Mouse (Mus musculus): ENCODE measurements at regions not wholly inside any gene's neighbourhood (a gene's known extent, or its start where the extent isn't known, plus 50 kb on each side); places are given as distances from the start of the nearest gene placed in this dataset.

GRCm38 (mm10) chr7:136547837-136548236 lies 346.6 kb upstream of the Mgmt start:
- DNase-seq, result no peak

- DNase-seq, result peak in 1 of 2 experiments; percentile 4
These were observed 338.0 kb upstream of the Mgmt start for GRCm38 (mm10) chr7:136556436-136556835.

DNA sequence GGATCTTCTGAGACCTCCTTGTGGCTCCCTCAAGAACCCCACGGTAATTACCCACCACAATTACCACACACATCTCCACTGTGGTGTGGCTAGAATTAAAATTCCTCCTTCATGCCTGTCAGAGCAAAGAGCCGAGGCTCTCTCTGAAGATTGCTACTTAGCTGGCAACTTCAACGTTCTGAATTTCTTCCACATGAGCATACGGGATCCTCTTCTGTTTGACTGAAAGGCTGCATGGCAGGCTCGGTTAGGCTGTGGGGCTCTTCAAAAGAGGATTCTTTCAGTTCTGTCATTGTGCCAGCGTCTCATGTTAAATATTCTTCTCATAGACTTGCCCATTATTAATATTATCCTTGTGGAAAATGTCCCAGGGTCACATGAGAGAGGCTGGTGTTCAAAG lies 334.9 kb upstream of the Mgmt start:
- no peak for DNase-seq

GRCm38 (mm10) chr7:136570911-136571310 lies 323.5 kb upstream of the Mgmt start:
- no peak for DNase-seq

- DNase-seq, result no peak
These were observed 312.5 kb upstream of the Mgmt start for GRCm38 (mm10) chr7:136581896-136582295.

DNA sequence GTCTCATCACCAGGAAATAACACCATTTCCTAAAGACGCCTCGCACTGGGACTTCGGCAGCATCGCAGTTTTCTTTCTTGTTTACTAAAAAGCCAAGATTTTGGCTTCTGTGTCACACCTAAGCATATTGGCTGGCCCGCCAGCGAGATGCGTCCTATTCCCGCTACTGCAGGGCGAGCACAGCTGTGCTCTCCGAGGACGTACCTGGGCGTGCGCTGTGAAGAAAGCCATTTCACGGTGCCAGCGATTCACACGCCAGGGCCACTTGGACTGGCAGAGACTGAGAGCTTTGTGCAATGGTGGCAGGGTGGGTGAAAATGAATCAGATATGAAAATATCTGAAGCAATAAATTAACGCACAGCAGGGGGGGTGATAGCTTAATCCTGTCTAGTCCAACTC lies 310.1 kb upstream of the Mgmt start:
- DNase-seq, result no peak

- no peak for DNase-seq
These were observed 305.9 kb upstream of the Mgmt start for GRCm38 (mm10) chr7:136588491-136588890.

DNA sequence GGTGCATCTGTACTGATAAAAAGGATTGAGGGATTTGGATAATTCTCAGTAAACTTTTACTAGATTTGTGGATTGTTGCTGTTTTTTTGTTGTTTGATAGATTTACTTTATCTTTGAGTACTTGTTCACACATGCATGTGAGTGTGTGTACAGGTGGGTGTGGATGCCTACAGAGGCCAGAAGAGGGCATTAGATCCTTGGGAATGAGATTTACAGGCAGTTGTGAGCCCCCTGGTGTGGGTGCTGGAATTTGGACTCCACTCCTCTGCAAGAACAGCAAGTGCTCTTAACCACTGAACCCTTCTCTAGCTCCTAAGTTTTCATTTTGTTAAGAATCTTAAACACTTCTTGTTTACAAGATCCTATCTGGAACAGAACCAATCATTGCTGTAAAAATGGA lies 303.5 kb upstream of the Mgmt start:
- no peak for DNase-seq

DNA sequence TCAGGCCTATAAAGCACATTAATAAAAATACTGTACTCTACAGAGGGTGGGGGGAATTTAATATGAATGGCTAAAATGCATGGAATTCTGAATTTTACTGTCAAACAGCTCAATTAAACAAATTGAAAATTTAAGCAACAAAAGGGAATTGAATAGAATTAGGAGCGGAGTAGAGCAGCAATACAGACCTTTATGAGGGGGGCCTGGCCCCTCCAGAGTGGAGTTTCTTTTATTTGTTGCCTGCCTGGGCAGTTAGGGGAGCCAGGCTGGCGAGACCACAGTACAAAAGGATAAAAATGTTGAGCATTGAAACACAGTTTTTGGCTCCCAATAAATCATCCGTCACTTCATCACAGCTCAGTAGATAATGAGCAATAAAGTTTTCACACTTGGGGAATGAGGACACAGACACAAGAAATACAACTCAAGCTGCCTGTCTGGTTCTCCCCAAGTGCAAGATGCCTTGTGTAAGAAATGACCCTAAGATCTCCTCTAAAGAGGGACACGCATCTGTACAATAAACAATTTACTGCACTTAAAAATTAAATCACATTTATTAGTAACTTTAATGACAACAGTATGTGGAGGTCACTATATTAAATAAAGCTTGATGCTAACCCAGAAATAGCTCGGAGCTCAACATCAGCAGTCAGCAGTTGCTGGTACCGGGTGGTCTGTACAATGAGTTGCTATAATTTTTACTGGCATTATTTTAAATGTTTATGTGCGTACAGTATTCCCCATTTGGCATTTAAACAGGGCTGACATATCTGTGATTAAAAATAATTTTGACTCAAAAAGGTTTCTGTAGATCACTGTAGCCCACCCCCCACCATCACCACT lies 286.9 kb upstream of the Mgmt start:
- DNase-seq, result no peak

DNA sequence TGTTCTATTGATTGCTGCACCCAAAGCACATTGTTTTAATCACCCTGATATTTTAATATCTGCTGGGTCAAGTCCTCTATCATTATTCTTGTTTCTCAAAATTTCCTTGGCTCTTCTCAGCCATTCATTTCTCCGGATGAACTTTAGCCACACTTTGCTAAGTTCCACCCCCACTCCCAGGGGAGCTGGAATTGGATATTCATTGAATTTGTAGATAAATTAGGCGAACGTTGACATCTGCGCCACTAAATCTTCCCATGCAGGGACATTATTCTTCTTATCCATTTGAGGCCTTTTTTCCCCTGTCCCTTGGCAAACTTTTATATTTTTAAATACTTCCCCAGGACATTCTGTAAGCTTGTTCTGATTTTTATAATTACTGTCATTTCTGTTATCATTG lies 280.9 kb upstream of the Mgmt start:
- peak; percentile 58 to 73 for DNase-seq

DNA sequence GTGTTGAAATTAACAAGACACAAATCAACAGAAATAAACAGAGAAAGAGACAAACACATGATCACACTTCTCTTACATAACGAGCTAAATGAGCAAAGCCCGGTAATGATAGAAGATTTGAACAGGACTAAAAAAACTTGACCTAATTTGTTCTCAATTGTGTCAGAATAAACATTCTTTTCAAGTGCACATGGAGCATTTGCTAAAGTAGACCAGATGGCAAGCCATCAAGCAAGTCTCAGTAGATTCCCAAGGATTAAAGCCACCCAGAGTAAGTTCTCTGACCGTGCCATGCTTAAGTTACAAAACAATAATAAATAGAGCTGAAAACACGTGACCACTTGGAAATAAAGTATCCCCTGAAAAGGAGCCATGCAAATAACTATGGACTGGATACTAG lies 269.9 kb upstream of the Mgmt start:
- DNase-seq, result no peak

DNA sequence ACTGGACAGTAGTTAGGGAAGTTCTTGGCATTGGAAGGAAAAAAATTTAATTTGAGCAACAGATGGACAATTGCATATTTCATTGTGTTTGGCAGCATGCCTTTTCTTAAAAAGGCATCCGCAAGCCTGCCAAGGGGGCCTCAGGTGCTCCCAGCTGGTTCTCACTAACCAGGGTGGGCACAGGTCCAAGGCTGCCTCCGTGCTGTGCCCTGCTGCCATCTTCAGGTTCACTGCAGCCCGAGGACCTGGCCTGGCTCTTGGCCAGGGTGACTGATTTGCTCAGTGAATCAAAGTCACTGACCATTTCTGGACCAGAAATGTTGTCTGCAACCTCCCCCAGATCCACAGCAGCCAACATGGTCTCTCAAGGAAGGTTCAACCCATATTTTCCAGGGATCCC lies 263.3 kb upstream of the Mgmt start:
- peak; percentile 78 to 89 for DNase-seq

GRCm38 (mm10) chr7:136640160-136640559 lies 254.3 kb upstream of the Mgmt start:
- DNase-seq, result peak; percentile 28 to 43

DNA sequence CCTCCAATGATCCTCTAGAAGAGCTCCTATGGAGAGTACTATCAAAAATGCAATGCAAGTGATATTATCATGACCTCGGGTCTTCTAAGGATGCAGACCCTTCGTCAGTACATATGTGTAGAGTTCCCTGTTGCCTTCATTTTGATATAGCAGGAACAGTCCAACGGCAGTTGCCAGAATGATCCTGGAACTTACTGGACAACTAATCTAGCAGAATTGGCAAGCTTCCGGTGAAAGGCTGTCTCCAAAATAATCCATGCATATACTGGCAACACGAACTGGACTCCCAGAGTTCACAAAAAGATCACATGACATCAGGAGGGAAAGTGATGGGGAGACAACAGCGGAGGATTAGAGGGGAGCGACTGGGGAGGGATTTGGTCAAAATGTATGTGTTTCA lies 253.6 kb upstream of the Mgmt start:
- no peak for DNase-seq

DNA sequence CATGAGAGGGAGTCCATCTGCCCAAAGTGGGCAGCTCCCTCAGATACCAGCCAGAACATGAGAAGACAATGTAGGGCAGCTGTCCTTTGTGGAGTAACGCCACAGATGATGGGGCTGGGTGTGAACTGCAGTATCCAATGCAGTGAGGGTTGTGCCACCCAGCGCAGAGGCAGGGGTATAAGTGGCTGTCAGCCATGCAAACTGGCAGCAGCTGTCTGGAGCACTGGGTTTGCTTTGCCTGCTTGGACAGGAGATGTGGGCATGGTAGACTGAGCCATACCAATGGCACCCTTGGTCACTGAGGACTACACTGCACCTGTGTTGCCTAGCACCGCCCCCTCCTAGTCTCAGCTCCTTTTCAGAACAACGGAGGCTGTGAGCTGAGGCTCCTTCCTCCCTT lies 244.6 kb upstream of the Mgmt start:
- DNase-seq, result no peak

DNA sequence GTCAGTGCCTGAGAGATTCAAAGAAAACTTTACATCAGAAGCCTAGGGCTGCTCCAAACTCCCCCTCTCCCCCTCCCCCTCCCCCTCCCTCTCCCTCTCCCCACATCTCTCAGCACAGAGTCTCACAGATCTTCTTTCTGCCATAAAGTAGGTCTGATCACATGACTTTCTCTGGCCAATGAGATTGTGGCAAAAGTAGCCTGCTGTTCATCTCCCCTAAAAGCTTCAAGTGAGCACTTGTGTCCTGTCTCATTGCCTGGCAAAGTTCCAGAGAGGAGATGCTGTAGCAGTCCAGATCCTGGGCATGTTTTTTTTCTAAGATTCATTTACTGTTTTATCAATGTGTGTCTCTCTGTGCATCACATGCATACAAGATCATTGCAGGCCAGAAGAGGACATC lies 234.5 kb upstream of the Mgmt start:
- no peak for DNase-seq

- DNase-seq, result no peak
These were observed 234.0 kb upstream of the Mgmt start for GRCm38 (mm10) chr7:136660401-136660800.

DNA sequence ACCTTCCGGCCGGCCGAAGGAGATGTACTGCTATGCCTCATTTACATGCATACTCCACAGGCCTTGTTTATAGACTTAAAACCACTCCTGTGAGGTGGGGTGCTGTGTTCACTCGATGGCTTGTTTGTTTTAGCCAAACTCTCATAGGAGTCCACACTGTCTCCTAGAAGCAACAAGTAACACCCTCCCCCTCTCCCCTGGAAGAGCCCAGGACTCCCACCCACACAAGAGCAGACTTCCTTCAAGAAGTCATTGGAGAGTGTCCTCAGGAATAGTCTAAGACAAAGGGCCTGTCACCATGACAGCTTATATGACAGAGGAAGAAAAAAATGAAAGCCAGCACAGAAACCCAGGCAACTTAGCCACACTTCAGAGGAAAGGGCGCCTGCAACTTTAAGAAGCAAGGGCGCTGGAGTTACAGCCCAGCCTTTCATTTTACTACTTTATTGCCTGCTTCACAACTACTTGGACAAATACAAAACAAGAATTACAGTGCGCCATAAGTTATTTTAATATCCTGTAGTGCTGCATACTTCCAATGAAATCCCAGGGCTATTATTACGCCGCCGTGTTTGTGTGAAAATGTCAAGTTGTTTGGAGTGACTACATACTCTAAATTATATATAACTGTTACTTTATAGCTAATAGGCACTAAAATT lies 229.9 kb upstream of the Mgmt start:
- DNase-seq, result no peak

DNA sequence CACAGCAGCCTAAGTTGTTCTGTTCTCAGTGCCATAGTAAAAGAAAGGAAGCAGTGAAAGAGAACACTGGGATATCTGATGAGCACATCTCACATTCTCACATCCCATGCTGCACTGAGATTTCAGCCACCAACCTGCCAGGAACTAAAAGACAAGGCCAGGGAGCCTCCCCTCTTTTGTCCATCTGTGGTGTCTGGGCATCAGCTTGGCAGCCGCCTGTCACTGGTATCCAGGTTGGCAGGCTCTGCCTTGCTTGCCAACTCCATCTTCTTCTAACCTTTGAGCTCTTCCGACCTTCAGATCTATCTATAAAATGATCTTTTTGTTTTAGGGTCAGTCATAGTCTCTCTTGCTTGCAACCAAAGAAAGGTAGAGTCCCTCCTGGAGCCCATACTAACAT lies 228.5 kb upstream of the Mgmt start:
- DNase-seq, result no peak

DNA sequence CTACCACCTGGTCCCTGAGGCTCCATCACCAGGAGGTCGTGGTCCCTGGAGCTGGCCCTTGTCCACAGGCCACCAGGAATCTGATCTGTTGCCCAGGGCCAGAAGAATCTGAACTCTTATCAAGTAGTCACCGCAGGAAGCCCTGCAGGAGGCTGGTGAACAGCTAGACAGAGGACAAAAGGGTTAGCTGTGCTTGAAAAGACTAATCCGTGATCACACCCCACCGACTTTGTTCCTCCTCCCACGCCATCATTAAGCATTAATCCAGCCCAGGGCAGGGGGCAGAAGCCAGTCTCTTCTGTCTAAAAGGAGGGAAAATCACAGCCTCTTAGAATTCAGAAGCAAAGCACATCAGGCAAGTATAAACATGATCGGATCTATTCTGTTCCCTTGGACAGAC lies 227.7 kb upstream of the Mgmt start:
- DNase-seq, result no peak

DNA sequence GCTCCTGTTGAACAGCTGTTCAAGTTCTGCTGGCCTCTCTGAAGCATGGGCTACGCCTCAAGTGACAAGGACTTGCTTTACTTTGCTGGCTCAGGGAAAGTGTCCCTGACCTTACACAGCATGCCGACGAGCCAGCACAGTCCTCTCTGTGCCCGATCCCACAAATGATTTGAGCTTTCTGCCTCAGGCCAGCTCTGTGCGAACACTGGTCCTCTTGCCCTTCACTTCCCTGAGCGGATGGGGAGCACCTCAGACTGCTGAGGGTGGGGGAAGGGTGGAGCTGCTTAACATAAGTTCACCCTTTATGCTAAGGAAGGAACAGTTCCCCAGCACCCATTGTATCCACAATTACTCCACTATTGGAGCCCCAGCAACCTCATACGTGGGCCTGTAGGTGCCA lies 223.7 kb upstream of the Mgmt start:
- no peak for DNase-seq

DNA sequence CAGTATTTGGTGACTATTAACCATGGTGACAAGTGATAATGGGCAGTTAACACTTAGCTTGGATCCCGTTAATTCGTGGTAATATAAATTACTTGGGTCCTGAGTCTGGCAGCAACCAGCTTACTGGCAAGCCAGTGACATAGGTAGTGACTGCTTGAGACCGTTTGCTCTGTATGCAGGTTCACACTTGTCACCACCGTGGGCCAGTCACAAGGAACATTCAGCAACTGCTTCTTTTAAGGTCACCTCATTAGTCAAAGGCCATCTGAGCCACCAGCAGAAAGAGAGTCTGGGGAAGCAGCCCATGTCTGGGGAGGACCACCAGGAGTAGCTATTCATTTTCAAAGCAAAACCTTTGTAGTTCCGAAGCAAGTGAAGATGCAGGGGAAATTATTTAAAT lies 220.3 kb upstream of the Mgmt start:
- no peak for DNase-seq

- DNase-seq, result no peak
These were observed 219.4 kb upstream of the Mgmt start for GRCm38 (mm10) chr7:136675041-136675440.

- no peak for DNase-seq
These were observed 218.3 kb upstream of the Mgmt start for GRCm38 (mm10) chr7:136676104-136676503.

Measured in kidney, postnatal 36 days (tissue).